Mouse (Mus musculus): Measurements from ENCODE around the gene Arl5a.

DNA sequence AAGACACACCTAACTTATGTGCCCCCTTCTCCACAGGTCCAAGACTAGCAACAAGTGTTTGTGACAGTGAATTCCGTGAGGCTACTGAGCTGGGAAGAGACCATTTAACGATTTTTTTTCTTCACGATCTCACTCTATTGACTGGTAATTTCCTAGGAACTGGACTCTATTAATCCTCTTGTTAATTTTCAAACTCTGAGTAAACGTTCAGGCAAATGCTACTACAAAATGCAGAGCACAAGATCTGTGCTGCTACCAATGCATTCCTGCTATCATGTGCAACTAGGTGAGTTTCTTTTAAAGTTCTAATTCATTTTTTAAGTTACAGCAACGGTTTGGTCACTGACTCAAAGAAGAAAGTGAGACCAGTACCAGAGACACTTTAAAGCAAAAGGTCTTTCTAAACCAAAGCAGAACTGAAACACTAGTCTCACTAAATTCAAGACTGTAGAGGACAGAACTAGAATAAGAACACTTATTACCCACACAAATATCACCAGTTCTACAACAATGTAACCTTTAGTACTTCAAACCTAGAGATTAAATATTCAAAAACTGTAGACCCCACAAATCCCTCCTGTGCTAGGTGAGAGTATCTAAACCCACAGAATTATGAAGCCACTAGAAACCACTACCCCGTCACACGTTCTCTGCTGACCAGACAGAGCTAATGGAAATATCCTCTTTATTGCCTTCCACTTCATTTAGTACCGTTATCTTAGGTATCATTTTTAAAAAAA lies 1.7 kb downstream of the Arl5a start:
- no peak for TF ChIP-seq POLR2A (IDR thresholded peaks at IDR 0.05; ENCODE audit: insufficient read length, low read depth)
- TF ChIP-seq MAX (IDR thresholded peaks at IDR 0.05; ENCODE audit: low read depth): no peak
- TF ChIP-seq USF1 (IDR thresholded peaks at IDR 0.05; ENCODE audit: low read depth): no peak
- TF ChIP-seq E2F4 (IDR thresholded peaks at IDR 0.05; ENCODE audit: insufficient read depth): no peak
- TF ChIP-seq CEBPB (IDR thresholded peaks at IDR 0.05; ENCODE audit: insufficient read depth, poor library complexity, severe bottlenecking): no peak
- TF ChIP-seq SRF (IDR thresholded peaks at IDR 0.05; ENCODE audit: control insufficient read depth, insufficient read length, low read depth): no peak
